Mouse (Mus musculus): ENCODE measurements around the gene Timmdc1.

Timmdc1 gene

GRCm38 (mm10) chr16:38522129-38523084 lies at the start of gene Timmdc1:
TSS of gene Timmdc1 (minus strand) at chr16:38522663.
- DNase-seq = peak; percentile 98 to 99

DNA sequence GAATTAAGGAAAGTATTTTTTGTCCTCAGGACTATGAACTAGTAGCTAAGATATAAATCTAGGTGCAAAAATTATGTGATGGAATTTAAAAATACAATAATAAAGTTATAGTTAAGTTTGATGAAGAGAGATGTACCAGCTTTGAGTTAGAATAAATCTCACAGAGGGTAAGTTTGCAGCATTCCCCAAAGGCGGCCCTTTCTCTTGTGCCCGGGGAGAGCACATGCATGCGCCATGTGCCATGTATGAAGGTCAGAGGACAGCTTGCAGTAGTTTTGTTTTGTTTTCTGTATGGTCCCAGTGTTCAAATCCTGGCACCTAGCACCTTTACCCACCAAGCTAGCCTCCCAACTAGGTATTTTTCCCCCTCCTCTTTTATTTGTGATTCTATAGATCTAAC lies 49.0 kb upstream of the Timmdc1 start:
- DNase-seq = no peak

GRCm38 (mm10) chr16:38568192-38568591 lies 45.7 kb upstream of the Timmdc1 start:
- DNase-seq = no peak

GRCm38 (mm10) chr16:38563516-38563915 lies 41.1 kb upstream of the Timmdc1 start:
- no peak for DNase-seq

DNA sequence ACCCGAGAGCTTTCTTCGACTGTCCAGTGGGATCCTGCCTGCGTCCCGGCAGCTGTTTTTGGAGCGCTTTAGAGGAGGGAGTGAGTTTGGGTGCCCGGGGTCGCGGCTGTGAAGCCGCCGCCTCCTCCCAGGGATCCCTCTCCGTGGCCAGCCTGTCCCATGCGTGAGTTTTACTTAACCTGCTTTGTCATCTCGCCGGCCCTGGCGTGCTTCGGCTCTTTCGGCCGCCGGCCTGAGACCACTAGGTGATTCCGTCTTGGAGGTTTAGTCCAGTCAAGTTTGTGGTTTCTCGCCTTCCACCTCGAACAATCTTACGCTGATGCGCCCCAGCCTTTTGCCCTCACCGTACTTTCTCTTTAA lies 40.5 kb upstream of the Timmdc1 start:
- no peak for DNase-seq

- peak; percentile 96 to 97 for DNase-seq
These were observed 39.9 kb upstream of the Timmdc1 start for GRCm38 (mm10) chr16:38562131-38562967.

DNA sequence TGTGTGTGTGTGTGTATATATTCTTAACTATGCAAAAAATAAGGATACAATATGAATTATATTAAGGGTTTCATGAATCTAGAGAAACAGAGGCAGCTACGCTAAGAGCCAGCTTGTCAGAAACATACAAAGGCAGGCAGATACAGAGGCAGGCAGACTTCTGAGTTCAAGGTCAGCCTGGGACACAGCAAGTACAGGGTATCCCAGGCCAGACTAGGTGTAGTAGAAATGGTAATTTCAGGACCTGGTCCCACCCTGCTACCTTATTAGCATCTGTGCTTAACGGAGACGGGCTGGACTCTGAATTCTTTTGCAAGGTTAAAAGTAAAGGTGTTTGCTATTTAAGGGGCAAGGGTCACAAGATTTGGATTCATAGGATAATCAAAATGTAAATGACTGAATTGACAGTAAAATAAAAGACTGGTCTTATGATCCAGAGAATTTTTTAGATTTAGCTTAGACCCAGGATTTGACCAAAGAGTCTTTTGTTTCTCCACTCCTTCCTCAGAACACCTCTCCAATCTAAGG lies 35.8 kb upstream of the Timmdc1 start, which contains the start of gene Tmem39a:
Tmem39a (plus strand) TSS at position 478 of the 528 bp plus-strand sequence.
- no peak for DNase-seq

DNA sequence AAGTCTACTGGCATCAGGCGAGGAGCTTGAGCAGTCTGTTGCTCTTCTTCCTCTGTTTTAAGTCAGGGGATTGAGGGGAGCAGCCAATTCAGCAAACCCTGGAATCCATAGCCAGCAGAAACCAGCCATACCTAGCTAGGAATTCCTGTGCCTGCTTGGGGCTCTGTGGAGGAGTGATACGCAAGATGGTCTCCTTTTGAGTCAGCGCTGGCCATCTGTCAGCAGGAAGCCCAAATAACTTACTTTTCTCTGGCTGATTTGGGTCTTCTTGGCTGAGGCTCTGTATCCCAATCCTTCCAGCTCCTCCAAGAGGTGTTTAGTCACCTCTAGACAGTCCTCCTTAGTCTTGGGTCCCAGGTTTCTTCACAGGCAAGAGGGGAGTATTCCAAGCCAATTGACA lies 33.5 kb upstream of the Timmdc1 start:
- DNase-seq = no peak

- DNase-seq = peak; percentile 76 to 80
These were observed 27.3 kb upstream of the Timmdc1 start, which contains the start of gene Poglut1 for GRCm38 (mm10) chr16:38549479-38550396. TSS of gene Poglut1 (minus strand) at chr16:38550258.

DNA sequence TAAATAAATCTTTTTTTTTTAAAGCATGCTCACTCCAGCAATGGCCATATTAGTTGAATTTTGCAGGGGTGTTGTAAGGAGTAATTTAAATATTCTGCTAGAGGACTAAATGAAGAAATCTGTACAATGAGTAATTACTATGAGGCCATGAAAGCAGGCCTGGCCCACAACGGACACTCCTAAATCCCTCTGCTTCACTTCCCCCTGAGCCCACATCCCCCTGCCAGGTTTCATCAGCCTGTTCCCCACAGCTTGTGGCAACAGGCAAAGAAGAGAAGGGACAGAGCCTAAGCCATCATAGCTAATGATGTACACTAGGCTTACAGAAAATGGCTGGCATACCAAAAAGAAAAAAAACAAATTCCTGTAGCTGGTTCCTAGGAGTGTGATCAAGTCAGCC lies 25.5 kb upstream of the Timmdc1 start:
- no peak for DNase-seq

GRCm38 (mm10) chr16:38538716-38539380 lies 16.4 kb upstream of the Timmdc1 start:
- DNase-seq = no peak

GRCm38 (mm10) chr16:38536544-38537146 lies 14.2 kb upstream of the Timmdc1 start:
- peak; percentile 80 to 82 for DNase-seq

GRCm38 (mm10) chr16:38526264-38526663 lies 3.8 kb upstream of the Timmdc1 start:
- no peak for DNase-seq

GRCm38 (mm10) chr16:38521211-38521987 lies 1.1 kb downstream of the Timmdc1 start:
- no peak for DNase-seq

GRCm38 (mm10) chr16:38519140-38519539 lies 3.3 kb downstream of the Timmdc1 start:
- no peak for DNase-seq

- no peak for DNase-seq
These were observed 11.6 kb downstream of the Timmdc1 start for GRCm38 (mm10) chr16:38510846-38511245.

DNA sequence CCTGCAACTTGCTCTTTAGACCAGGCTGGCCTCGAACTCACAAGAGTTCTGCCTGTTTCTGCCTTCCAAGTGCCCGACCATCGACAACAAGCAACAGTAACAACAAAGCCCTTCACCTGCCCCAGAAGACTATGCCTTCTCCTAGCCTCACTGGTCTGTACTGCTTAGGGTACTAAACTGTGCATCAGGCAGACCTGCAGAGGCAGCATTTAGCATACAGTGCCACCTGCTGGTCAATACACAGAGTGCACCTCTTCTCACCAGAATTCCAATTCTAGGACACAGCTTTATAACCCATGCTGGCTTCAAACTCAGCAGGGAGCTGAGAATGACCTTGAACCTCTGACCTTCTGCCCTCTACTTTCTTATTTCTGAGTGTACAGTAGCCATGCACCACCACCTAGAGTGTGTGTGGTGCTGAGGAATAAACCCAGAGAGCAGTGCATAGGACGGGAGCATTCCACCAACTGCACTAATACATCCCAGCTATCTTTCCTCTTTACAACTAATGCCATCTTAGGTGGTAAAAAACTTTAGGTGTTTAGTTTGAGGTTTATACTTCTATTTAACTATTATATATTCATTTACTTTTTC lies 16.3 kb downstream of the Timmdc1 start:
- DNase-seq = peak; percentile 71 to 72

GRCm38 (mm10) chr16:38503528-38503927 lies 18.9 kb downstream of the Timmdc1 start:
- DNase-seq = no peak

- DNase-seq = no peak
These were observed 20.0 kb downstream of the Timmdc1 start for GRCm38 (mm10) chr16:38502469-38502868.

All from B cell, adult 2 months (primary cell).